Mouse (Mus musculus): ENCODE measurements around the gene Ddn.
"Not testable (repeated sequence)": the region's sequence is repeated elsewhere in the genome, so short reads cannot be mapped to it uniquely, and the experiment has no call there.

Gene Ddn

DNA sequence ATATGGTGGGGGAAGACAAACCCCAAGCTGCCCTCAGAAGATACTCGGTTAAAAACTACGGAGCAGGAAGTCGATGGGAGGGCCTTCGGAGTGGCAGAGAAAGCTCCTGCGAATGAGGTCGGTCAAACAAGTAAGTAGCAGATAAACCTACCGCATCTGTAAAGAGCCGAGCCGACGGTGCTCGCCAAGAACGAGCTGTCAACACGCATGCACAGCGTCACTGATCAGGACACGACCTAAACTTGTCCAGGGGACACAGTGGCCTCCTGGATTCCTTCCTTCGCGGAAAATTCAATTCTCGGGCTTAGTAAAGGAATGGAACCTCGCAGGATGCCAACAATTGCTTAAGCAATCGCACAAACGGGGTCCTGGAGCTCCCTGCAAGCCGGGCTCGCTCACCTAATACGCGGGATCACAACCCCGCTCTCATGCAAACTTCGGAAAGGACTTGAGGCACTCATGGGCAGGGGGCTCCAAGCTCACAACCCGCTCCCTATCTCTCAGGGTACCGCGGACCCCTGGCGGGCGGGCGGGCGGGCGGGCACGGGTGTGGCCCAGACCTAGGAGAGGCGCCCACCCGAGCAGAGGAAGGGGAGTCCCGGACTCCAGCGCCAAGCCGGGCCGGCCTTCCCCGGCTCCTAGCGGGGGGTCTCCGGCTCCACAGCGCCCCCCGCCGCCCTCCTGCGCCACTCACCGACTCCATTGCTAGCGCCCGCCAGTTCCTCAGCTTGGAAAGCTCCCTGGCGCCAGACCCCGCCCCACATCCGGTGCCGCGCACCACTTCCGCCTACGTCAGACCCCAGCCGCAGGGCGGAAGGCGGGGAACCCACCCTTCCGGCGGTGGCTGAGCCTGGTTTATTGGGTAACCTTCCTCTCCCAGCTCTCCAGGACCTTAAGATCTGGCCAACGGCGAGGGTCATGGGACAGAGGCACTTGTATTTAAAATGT lies 21.7 kb upstream of the Ddn start, which contains the start of gene Prkag1:
Gene Prkag1, minus strand, starts transcription at position 786 of the 948 bp plus-strand sequence.
- peak; percentile 95 for DNase-seq

DNA sequence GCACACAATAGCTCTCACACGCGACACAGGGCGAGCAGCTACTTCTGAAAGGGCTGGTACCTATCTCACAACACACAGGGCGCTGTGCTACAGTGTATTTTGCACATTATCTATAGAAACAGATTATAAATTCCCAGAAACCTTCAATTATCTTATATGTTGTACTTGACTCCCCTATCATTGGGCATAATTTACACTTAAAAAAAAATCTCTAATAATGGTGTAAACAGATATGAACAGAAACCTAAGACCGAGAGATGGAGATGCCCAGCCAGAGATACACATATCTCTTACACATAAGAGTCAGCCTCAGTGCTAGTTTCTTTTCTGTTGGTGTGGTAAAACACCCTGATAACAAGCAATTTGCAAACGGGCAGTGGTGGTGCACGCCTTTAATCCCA lies 18.3 kb upstream of the Ddn start:
- DNase-seq: no peak

DNA sequence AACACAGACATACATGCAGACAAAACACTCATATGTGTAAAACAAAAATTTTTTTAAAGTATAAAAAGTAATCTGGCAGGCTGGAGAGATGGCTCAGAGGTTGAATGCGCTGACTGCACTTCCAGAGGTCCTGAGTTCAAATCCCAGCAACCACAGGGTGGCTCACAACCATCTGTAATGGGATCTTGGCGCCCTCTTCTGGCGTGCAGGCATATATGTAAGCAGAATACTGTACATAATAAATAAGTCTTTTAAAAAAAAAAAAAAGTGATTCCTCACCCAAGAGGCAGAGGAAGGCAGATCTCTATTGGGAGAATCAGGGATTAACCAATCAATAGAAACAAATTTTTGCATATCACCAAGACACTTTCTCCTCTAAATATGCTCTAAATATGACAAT lies 14.1 kb upstream of the Ddn start:
- no peak for DNase-seq

DNA sequence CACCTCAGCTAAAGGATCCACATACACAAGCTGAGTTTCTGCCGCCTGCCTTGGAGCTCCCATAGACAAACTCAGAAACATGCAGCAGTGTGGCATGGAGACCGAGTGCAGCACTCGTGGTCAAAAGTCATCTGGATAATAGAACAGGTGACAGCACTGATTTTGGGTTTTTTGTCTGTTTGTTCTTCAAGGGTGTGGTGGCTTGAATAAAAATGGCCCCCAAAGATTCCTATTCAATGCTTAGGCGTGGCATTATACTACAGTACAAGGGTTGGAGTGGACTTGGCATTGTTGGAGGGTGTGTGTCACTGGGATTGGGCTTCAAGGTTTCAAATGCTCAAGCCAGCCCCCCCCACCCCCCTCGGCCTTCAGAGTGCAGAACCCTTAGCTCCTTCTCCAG lies 12.9 kb upstream of the Ddn start:
- no peak for DNase-seq

DNA sequence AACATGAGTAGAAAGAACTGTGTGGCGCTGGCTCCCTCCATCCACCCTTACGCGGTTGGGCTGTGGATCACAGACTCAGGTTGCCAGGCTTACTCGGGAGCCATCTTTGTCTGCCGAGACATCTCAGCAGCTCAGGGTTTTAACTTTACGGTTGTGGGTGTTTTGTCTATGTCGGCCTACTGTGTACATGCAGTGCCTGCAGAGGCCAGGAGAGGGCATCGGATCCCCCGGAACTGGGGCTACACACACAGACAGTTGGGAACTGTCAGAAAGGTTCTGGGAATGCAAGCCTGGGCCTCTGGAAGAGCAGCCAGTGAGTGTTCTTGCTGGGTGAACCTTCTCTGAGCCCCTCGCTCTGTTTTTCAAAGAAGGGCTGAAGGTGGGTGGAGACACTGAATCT lies 12.1 kb upstream of the Ddn start:
- DNase-seq: peak in 1 of 2 experiments; percentile 34

DNA sequence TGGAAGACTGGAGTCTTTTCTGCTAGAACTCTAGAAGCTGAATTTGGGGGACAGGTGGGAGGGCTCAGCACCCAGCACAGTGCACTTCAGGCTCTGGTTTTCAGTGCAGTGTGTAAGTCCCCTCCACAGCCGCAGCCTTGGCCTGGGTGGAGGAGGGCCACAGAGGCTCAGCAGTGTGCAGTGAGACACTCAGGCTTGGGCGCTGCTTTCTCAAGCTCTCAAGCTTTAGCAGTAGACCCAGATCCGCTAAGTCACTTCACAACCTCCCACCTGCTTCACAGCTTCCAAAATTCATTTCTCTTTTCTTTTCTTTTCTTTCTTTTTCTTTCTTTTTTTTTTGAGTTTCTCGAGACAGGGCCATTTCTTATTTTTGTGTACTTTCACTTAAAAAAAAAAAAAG lies 11.6 kb upstream of the Ddn start:
- no peak for DNase-seq

DNA sequence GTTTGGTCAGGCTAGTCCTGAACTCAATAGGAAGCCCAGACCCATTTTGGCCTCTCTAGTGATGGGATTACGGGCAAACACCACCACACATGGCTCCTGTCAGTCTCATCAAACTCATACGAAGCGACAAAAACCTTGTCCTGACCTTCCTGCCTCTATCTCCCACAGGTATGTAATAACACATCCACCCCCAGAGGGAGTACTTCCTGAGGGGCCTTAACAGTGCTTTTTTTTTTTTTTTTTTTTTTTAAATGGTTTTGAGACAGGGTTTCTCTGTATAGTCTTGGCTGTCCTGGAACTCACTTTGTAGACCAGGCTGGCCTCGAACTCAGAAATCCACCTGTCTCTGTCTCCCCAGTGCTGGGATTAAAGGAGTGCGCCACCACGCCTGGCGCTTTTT lies 8.9 kb upstream of the Ddn start:
- no peak for DNase-seq

DNA sequence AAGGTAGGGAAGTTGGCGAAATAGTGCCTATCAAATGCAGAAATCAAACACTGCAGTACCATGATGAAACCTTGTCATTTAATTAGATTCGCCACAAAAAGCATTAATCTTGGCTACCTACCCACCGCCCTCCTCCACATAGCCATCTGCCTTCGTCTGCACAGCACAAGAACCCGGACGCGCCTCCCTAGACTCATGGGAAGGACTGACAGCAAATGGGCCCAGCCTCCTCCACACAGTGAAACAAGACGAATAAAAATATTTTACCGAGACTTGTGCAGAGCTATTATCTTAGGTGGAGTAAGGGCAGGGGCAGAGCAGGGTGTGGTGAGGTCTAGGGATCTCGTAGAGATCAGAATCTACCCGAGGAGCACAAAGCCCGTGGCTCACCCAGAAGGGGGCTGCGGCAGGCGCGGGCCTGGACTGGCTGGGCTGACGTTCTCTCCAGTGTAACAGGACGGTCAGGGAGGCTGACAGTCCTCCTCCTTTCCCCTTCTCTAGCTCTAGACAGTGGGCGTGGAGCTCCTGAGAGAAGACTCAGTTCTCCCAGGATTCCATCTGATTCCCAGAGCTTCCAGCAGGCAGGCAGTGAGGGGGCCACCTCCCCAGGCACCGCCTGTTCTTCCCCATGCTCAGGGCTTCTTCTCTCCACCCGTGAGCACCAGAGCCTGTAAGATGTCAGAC lies 3.6 kb upstream of the Ddn start:
- no peak for DNase-seq

DNA sequence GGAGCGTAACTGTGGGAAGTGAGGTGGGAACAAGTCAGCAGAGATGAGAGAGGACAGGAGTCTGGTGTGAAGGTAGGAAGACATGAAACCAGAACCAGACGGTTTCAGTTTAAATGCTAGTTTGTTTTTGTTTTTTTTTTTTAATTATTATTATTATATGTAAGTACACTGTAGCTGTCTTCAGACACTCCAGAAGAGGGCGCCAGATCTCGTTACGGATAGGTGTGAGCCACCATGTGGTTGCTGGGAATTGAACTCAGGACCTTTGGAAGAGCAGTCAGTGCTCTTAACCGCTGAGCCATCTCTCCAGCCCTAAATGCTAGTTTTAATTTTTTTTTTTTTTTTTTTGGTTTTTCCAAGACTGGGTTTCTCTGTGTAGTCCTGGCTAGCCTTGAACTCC lies 922 bp upstream of the Ddn start:
- not testable (repeated sequence) for DNase-seq

DNA sequence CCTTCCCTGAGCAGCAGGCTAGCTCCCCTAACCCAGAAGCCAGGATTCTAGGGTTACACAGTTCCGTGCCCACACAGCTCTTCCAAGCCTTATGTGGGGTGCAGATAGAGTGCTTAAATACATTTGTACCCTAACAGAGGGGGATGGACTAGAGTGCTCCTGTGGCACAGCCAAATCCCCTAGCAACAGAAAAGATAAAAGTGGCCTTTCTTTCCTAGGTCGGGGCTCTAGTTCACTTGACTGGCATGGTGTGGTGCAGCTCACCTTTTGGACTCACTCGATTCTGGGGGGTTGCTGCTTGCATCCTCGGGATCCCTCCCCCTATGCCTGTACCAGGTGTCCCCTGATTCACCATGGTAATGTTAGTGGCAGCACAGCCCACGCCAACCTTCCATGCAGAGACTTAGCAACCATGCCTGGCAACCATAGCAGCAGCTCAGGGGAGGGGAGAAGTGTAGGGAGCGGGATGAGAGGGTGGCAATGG lies 597 bp downstream of the Ddn start:
- DNase-seq: no peak

DNA sequence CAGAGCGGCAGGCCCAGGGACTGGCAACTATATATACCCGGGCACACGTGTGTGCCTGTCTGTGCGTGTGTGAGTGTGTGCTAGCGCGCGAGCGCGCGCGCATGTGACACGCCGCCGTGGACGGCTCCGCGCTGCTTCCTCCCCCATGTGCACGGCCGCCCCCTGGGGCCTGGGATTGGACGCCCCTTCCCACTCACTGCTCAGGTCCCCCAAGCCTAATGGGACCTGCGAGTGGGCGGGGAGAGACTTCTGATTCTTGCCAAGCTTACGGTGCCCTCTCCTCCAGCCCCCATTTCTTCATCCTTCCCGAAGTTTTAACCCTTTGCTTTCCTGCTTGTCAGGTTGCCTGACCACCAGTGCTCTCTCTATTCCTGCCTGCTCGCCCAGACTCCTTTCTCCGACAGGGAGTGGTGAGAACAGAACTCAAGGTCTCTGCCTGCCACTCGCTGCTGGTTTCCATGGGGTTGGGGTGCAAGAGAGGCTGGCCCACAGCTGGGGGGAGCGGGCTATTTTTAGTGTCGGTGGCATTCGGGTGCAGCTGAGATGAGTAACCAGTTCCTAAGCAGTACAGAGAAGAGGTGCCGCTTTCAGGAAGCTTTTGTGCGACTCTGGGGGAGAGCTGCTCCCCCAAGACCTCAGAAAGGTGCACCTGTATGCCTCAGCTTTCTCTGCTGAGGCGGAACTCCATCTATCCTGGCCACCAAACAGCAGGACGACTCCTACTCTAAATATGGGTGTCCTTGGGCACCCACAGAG lies 1.2 kb downstream of the Ddn start:
- DNase-seq: peak; percentile 58 to 68

DNA sequence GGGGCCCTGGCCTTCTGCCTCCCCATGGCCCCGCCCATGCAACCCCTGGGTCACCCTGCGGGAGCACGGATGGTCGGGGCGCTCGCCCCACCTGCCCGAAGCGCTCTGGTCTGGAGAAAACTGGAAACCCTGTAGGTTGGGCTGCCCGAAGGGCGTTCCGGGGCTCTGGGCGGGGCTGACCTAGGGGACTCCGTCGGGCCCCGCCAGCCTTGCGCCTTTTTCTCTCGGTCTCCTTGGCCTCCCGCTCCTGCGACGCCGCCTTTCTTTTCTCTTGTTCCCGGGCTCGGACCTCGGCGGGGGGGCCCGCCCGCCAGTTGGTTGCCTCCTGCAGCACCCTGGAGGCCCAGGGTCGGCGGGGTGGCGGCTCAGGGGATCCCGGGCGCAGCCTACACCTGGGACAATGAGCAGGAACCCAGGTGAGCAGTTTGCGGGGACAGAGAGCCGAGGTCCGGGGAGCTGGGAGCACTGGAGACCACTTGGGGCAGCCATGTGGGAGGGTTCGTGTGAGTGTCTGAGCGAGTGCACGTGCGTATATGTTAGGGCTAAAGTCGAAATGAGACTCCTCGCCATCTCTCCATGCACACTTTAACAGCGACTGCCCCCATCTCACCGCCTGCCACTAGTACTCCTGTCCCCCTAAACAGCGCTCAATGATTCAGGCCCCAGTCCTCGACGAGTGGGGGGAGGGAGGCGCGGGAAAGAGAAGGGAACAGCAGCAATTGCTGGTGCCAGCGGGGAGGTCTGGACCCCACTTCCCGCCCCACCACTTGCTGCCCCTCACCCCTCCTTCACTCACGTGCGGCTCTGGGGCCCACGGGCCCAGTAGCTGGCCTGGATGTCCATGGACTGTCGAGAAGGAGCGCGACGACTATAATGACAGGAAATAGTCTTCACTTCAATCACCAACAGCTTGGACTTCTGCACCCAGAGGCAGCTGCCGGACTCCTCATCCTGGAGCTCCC lies 2.2 kb downstream of the Ddn start:
- DNase-seq: no peak

DNA sequence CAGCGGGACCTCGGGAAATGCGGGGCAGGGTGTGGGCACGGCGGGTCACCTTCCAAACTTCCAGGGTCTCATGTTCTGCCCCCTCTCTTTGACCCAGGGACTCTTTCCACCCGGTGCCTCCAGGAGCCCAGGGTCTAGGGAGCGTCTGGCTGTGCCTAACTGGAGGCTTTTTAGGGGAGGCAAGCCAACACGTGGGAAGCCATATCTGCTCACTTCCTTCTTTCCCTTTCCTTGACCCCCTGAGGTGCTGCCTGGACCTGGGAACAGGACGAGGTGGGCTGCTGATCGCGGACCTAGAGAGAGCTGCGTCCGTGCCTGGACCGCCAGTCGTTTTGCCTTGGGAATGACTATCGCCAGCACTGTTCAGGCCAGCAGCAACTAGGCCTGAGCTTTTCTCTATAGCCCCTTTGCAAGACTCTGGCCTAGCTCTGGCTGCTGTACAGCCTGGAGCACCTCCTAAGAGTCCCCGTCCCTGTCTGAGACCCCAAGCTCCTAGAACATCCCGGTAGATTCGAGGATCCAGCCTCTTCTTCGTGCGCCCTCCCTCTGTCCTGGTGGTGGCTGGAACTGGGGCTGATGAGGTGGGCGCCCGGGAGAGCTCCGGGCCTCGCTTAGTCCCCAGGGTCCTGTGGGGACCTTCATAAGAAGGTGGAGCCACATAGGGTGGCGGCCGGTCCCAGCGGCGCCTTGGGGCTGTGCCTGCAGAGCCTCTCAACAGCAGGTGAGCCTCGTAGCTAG lies 3.0 kb downstream of the Ddn start:
- DNase-seq: no peak

DNA sequence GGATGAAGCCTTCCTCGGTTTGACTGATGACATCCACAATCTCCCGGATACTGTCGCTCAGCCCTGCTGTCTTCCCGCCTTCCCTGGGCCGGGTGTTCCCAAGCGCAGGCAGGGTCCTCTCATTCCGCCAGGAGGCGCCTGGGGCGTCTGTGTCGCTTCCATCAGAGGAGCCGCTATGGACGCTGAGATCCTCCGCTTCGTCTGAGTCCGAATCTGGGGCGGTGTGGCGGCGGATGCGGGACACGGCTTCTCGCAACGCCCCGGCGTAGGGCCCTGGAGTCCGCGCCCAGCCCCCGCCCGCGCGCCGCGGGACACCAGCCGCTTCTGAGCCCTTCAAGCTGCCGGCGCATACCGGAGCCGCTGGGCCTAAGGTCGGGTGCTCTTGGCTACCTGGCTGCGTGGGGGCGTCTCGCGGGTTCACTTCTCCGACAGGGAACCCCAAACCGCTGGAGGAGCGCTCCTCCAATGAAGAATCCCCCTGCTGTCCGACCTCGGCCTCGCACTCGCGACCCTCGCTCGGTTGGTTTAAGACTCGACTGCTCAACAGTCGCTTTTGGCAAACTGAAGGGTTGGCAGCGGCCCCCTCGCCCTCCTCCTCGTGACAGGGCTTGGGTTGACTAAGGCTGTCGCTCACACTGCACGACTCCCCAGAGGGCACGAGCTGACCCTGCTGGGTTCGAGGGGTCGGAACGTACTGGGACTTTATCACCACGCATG lies 3.8 kb downstream of the Ddn start:
- DNase-seq: peak in 1 of 2 experiments; percentile 26

DNA sequence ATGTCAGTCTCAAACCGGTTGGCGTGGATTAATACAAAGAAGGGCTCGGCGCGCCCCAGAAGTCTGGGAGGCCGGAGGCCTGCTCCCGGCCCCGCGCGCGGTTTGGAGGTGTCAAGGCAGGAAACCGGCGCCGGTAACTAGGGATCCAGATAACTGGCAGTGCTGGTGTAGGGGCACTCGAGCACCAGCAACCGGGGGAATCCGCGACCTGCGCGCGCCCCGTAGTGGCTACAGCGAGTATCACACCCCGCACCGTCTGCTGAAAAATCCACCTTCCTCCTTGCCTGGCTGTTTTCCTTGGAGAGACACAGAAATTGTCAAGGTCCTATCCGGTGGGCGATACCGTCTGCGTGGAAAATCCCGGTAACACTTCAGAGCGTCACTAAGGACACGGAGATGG lies 5.2 kb downstream of the Ddn start:
- DNase-seq: peak; percentile 52 to 64

DNA sequence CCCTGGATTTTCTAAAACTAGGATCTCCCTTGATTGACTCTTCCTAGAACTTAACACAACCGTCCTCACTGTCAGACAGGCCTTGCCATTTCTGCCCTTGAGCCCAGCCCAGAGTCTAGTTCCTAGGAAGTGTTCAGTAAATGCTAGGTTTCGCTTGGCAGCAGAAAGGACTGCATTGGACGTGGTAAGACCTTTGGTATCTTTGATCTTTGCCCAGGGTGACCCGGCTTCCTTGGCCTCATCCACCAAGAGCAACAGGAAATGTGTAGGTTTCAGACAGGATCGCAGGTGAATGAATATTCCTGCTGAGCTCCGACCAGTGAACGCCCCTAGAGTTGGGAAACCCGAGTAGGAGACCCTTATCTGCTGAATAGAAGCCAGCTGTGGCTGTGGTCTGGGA lies 6.4 kb downstream of the Ddn start:
- no peak for DNase-seq

DNA sequence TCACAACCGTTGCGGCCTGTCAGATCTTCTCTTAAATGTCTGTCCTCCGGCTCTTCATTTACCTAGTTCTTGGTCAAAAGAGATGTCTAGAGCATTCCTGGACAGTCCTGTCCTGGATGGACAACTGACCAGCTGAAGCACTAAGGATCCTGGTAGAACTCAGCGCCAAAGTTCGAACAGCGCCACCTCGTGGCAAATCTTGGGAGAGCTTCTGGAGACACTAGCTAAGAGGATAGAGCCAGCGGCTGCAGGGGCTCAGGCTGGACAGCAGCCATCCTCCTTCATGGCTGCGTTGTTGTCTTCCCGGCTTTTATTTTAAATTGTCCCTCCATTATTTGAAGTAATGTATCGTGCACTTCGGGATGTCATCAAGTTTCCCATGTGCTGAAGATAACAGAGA lies 9.9 kb downstream of the Ddn start:
- no peak for DNase-seq

DNA sequence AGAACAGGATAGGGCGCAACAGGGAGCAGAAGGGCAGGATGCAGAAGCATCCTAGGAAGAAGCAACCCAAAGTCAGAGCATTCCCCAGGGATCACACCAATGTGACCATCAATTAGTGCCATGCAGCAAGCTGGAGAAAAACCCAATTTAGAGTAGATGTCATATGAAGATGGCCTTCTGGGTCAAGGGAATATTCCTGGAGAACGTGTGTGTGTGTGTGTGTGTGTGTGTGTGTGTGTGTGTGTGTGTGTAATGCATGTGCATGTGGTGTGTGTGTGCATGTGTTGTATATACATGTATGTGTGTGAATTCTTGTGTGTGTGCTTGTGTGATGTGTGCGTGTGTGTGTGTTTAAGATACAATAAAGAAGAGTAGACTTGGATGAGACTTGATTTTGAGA lies 10.4 kb downstream of the Ddn start:
- no peak for DNase-seq

DNA sequence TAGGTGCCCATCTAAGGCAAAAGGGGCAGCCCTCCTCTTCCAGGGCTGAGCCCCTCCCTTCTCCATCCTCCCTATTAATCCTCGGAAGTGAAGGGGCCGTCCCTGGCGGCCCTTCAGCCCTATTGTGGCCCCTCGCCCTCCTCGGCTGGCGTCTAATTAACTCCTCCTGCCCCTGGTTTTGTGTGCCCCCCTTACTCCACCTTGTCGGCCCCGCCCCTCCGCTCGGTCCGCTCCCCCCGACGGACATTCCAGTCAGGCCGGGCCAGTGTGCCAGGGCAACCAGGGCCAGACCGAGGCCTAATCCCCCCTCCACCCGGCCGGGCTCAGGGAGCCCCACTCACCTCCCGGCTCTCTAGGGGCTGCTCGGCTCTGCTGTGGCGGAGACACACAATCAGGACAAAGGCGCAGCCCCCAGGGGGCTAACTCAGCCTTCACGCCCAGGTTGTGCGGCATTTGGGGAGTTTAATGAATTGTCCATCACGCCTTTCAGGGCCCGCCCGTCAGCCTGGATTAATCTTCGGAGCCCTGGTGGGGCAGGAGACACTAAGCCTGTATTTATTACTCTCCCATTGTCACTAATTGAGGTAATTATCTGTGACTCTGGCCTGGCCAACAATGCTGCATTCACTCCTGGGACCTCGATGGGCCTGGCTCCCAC lies 11.3 kb downstream of the Ddn start:
- no peak for DNase-seq

Measured in thymus, adult 18-20 months (tissue).